18 mouse cellular contexts compared by ENCODE assay signal in genomic region chr13:71210658-71211251, GRCm38 (mm10).
DNase-seq lines count a peak whose midpoint lies in the region; ATAC-seq and TF ChIP-seq lines count a peak whose summit lies in the region.
"Had no signal": no experiment of that assay in that cellular context is flagged by ENCODE, and none has a peak within 500 bp of the region (broad histone marks: within the 10 kb centered on the region; RNA-seq: fewer than 3 reads in every experiment).

No protein-coding gene starts in this region.

- H3K27me3 ChIP-seq in liver, postnatal 0 days (ENCODE audit: insufficient read depth, low read length), result no peaks in the 10 kb centered on the region
- peaks cover 7% of the 10 kb centered on the region for H3K27me3 ChIP-seq in midbrain, embryonic 13.5 days
- H3K27me3 ChIP-seq: intestine, embryonic 15.5 days; megakaryocyte, embryonic 14.5 days had no signal

- no peaks in the 10 kb centered on the region for H3K36me3 ChIP-seq in liver, postnatal 0 days (replicated peaks; ENCODE audit: insufficient read depth, low read length)
- no peaks in the 10 kb centered on the region for H3K36me3 ChIP-seq in midbrain, embryonic 13.5 days
- H3K36me3 ChIP-seq: intestine, embryonic 15.5 days; limb, embryonic 12.5 days had no signal

- ATAC-seq in liver, postnatal 0 days, result no peak
- peak; percentile 68 for ATAC-seq in midbrain, embryonic 13.5 days
- no peak for ATAC-seq in erythroid progenitor cell, adult 5-6 weeks (replicated peaks; ENCODE audit: low FRiP score, poor library complexity, severe bottlenecking)
- ATAC-seq: intestine, embryonic 15.5 days; lung, postnatal 0 days had no signal

- TF ChIP-seq EP300 in liver, postnatal 0 days (IDR thresholded peaks at IDR 0.05; ENCODE audit: low read depth), result no peak

- no peak overlapping the region for H3K4me2 ChIP-seq in liver, postnatal 0 days (ENCODE audit: low read depth, low read length)
- no peak overlapping the region for H3K4me2 ChIP-seq in midbrain, embryonic 13.5 days (replicated peaks)
- H3K4me2 ChIP-seq: intestine, embryonic 15.5 days; limb, embryonic 12.5 days had no signal

- H3K27ac ChIP-seq in liver, postnatal 0 days (ENCODE audit: low read depth), result no peak overlapping the region
- peak overlapping the region; percentile 44 for H3K27ac ChIP-seq in midbrain, embryonic 13.5 days
- H3K27ac ChIP-seq: heart, adult 2 months; intestine, embryonic 15.5 days; limb, embryonic 12.5 days had no signal

- H3K9ac ChIP-seq in liver, postnatal 0 days (replicated peaks), result no peak overlapping the region
- no peak overlapping the region for H3K9ac ChIP-seq in midbrain, embryonic 13.5 days (replicated peaks)
- H3K9ac ChIP-seq: intestine, embryonic 15.5 days; limb, embryonic 12.5 days had no signal

- H3K4me3 ChIP-seq in liver, postnatal 0 days (ENCODE audit: low read depth, low read length), result no peak overlapping the region
- H3K4me3 ChIP-seq in midbrain, embryonic 13.5 days (replicated peaks), result no peak overlapping the region
- H3K4me3 ChIP-seq: heart, adult 2 months; intestine, embryonic 15.5 days; limb, embryonic 12.5 days; megakaryocyte, embryonic 14.5 days had no signal

- no peak for TF ChIP-seq CTCF in liver, postnatal 0 days (IDR thresholded peaks at IDR 0.05; ENCODE audit: low read depth)

- H3K4me1 ChIP-seq in liver, postnatal 0 days (ENCODE audit: insufficient read depth), result no peaks in the 10 kb centered on the region
- H3K4me1 ChIP-seq in midbrain, embryonic 13.5 days (replicated peaks), result peaks cover 17% of the 10 kb centered on the region
- H3K4me1 ChIP-seq: intestine, embryonic 15.5 days; megakaryocyte, embryonic 14.5 days had no signal

- DNase-seq in embryo, embryonic 10.5 days (ENCODE audit: low spot score), result peak; percentile 42
- DNase-seq in embryo, embryonic 11 days, result no peak
- peak; percentile 4 for DNase-seq in liver
- DNase-seq in liver, postnatal 0 days, result no peak
- DNase-seq in adrenal gland, adult (ENCODE audit: inconsistent age in 2 of 2, low spot score in 1 of 2), result no peak
- DNase-seq in lung, adult 18-20 months, result no peak
- DNase-seq: adrenal gland, adult 2 months; cerebellum, postnatal 10 days; heart, adult 2 months; heart, postnatal 10 days; kidney, postnatal 14 days; thymus, postnatal 36 days had no signal

- WGBS in liver, postnatal 0 days (ENCODE audit: insufficient replicate concordance), result 44% methylated on average over 7 of the region's 7 CpGs
- 5% methylated on average over 7 of the region's 7 CpGs for WGBS in midbrain, embryonic 13.5 days

- H3K9me3 ChIP-seq in liver, postnatal 0 days (ENCODE audit: low read length), result no peaks in the 10 kb centered on the region
- no peaks in the 10 kb centered on the region for H3K9me3 ChIP-seq in midbrain, embryonic 13.5 days
- H3K9me3 ChIP-seq: intestine, embryonic 15.5 days; limb, embryonic 12.5 days had no signal

Comparison
In these comparisons a context has a peak if more than half of its experiments do, and no peak if none do; other contexts are left out.
1. DNase-seq: peak in embryo, embryonic 10.5 days (single experiment) and liver (single experiment); none in embryo, embryonic 11 days (single experiment), liver, postnatal 0 days (single experiment), adrenal gland, adult (0 of 2) and lung, adult 18-20 months (0 of 2).